Mouse (Mus musculus) small intestine, adult 2 months (tissue): ENCODE measurements around the gene Atxn1l.
A peak's percentile ranks its signal among the peaks of the same experiment; 100 is the strongest.

Experiments used
- CTCF ChIP-seq: fragments of 200-500 bp; IDR thresholded peaks from 2 replicates; pipeline ENCODE4 v1.5.1; 2012; ENCODE audit warnings: low read depth, mild to moderate bottlenecking, control low read depth, inconsistent platforms, low read length, moderate library complexity, mixed read lengths; ENCODE audit not compliant: insufficient replicate concordance, insufficient read length; ENCODE audit errors: extremely low read depth
- POLR2A ChIP-seq: fragments of 200-500 bp; IDR thresholded peaks from 2 replicates; pipeline ENCODE4 v1.6.1; 2012; ENCODE audit warnings: low read depth, mild to moderate bottlenecking, control low read depth, inconsistent platforms, low read length, moderate library complexity

DNA sequence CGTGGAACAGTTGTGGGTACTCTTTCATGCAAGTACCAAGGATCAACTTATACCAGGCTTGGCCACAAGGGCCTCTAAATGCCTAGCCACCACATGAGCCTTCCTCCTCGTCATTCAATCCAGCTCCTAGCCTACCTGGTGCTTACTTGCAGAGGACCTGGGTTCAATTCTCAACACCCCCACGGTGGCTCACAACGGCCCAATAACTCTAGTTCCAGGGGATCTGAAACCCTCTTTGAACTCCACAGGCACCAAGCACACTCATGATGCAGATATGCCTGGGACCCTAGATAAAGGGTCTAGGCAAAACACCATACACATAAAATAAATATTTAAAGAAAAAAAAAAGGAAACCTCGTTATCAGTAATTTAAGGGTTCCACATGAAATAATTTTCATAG, 45.8 kb downstream of the Atxn1l start:
- TF ChIP-seq CTCF (peak; percentile 27; the same call in 1 of the 2 replicates), POLR2A (no peak)
